ENCODE assay signal across 8 mouse cellular contexts in genomic region chr5:100820483-100821184, GRCm38 (mm10). TPM values are rescaled to one million over a fixed set of nuclear protein-coding genes. Genes with fewer than 3 reads are reported as not detected.
DNase-seq lines count a peak whose midpoint lies in the region; ATAC-seq lines count a peak whose summit lies in the region.

Gene Abraxas1, minus strand, starts transcription at chr5:100820965.

- peak; percentile 89 to 96 for DNase-seq in adrenal gland, adult (ENCODE audit: inconsistent age in 2 of 2, low spot score in 1 of 2)
- DNase-seq in embryo, embryonic 10 days (ENCODE audit: low spot score) = peak; percentile 94
- peak; percentile 83 for DNase-seq in gastrocnemius, postnatal 10 days
- DNase-seq in left cerebral cortex, postnatal 10 days (ENCODE audit: extremely low spot score in 1 of 2, low spot score in 2 of 2) = peak; percentile 77 to 91
- DNase-seq in right cerebral cortex, postnatal 10 days (ENCODE audit: low spot score in 2 of 2) = peak; percentile 89 to 91
- peak; percentile 86 for DNase-seq in urinary bladder, postnatal 14 days (ENCODE audit: low spot score)

- ATAC-seq in inflammation-experienced regulatory T-cells, adult 6 months = peak; percentile 95
- ATAC-seq in megakaryocyte progenitor cell, adult 5-6 weeks (replicated peaks; ENCODE audit: poor library complexity) = peak; percentile 97

- intact Hi-C loops in left cerebral cortex, postnatal 10 days (cut with DNase I) = no loop called here

RNA-seq across cellular contexts. Expression of gene Abraxas1, which starts in this region (rescaled TPM):
- 1 to 10 TPM; 7.2 to 8.4 TPM for total RNA-seq in gastrocnemius, postnatal 10 days (2021)
- polyA plus RNA-seq in inflammation-experienced regulatory T-cells, adult 6 months (2017; shearing (Covaris generic)) = 10 to 100 TPM; 16.4 to 30.6 (median 28.2) TPM
- total RNA-seq in left cerebral cortex, postnatal 10 days (2021) = 1 to 10 TPM; 4.8 to 5.7 TPM
- total RNA-seq in megakaryocyte progenitor cell, adult 5-6 weeks (2015) = 25.6 and 33.5 TPM in 2 replicates
- total RNA-seq in megakaryocyte progenitor cell, adult 5-6 weeks (2017) = 33.9 and 44.7 TPM in 2 replicates

Comparison
In these comparisons a context has a peak if more than half of its experiments do, and no peak if none do; other contexts are left out.
1. Peak in every context shown above with its lines: DNase-seq and ATAC-seq.